Mouse (Mus musculus) common myeloid progenitor, adult 5-6 weeks (primary cell): ENCODE results near the gene Zbtb37. TPM values are rescaled to one million over a fixed set of nuclear protein-coding genes. Genes with fewer than 3 reads are reported as not detected.

Experiments used
- ATAC-seq: replicated peaks from 2 replicates; pipeline ENCODE4 v1.8.0; 2016; ENCODE audit warnings: low read depth, mild to moderate bottlenecking, moderate TSS enrichment, inconsistent platforms; ENCODE audit not compliant: poor library complexity, severe bottlenecking
- total RNA-seq: library from RNA; stranded (forward); fragments of 200-1000, 187-1606 nt; gene quantifications from 2 replicates; pipeline ENCODE4 v1.2.3, GENCODE M21; 2017

The Zbtb37 gene
- 6.5 and 8.7 TPM in 2 replicates for total RNA-seq

DNA sequence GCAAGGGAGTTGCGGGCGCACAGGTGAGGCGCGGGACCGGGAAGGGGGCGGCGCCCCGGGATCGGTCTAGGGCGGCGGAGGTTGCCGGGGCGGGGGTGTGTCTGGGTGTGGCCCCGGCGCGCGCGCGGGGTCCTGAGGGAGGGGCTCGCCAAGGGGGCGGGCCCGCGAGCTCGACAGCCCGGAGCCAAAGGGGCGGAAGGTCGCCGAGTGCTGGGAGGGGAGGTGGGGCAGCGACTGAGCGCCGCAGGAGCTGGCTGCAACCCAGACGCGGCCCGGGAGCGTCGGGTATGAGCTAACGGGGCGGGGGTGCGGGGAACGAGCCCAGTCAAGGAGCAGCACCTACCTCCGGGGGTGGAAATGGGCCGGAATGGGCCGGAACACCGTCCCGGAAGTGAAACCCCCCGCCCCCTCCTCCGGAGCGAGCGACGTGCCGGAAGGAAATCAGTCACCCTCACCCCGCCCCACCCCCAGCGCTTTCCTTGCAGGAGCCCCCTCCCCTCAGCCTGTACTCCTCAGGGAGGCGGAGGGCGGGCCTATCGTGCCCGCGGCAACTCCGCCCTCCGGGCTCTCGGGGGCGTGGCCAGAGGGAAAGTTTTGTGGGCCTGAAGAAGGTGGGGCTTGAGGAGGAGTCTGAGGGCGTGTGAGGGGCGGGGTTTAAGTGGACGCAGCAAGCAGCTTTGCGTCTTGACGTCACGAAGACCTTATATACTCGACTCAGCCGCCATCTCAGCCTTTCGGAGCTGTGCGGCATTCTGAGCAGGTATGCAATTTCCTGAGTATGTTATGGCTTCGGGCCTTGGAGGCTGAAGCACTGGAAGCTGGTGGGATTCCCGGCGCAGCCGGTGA, at the start of gene Zbtb37:
Gene Zbtb37, minus strand, starts transcription at position 415 of the 846 bp plus-strand sequence.
- ATAC-seq = peak; percentile 59

DNA sequence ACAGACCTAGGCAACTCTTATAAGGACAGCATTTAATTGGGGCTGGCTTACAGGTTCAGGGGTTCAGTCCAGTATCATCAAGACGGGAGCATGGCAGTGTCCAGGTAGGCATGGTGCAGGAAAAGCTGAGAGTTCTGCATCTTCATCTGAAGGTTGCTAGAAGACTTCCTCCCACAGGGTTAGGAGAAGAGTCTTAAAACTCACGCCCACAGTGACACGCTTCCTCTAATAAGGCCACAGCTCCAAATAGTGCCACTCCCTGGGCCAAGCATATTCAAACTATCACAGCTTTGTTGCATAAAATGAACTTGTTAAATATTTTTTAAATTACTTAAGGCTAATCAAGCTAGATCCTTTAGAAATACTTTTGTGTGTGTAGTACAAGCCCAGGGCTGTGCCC, 42.6 kb upstream of the Zbtb37 start:
- peak; percentile 53; the same call in 1 of the 2 replicates for ATAC-seq

DNA sequence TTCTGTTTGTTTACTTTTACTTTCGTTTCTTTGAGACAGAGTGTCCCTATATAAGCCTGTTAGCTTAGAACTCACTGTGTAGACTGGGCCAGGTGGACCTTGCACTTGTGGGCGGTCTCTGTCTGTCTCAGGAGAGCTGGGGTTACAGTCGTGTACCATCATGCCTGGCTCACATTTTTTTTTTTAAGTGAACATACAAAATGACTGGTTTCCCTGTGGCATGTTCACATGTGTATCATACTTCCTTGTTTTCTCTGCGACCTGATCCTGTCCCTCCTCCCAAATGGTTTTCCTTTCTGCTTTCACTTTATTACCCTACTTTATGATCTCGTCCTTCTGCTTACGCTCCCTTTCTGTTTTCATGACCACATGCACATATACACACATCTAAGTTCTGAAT, 41.6 kb upstream of the Zbtb37 start:
- ATAC-seq = peak; percentile 68

DNA sequence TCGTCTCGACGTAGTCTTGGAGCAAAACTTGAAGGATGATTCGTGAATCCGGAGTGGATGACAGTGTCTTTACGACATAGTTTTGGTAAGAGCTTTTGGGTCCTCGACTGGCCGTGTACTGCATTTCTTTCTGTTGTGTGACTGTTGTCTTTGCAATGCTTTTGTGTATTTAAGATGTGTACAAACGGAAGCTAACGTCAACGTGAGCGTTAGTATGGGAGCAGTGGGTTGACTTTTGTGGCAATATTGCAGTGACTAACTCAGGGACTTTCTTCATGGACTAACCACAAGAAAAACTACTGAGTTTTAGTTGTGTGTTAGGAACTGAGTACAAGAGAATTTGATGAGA, 36.6 kb upstream of the Zbtb37 start:
- no peak for ATAC-seq

DNA sequence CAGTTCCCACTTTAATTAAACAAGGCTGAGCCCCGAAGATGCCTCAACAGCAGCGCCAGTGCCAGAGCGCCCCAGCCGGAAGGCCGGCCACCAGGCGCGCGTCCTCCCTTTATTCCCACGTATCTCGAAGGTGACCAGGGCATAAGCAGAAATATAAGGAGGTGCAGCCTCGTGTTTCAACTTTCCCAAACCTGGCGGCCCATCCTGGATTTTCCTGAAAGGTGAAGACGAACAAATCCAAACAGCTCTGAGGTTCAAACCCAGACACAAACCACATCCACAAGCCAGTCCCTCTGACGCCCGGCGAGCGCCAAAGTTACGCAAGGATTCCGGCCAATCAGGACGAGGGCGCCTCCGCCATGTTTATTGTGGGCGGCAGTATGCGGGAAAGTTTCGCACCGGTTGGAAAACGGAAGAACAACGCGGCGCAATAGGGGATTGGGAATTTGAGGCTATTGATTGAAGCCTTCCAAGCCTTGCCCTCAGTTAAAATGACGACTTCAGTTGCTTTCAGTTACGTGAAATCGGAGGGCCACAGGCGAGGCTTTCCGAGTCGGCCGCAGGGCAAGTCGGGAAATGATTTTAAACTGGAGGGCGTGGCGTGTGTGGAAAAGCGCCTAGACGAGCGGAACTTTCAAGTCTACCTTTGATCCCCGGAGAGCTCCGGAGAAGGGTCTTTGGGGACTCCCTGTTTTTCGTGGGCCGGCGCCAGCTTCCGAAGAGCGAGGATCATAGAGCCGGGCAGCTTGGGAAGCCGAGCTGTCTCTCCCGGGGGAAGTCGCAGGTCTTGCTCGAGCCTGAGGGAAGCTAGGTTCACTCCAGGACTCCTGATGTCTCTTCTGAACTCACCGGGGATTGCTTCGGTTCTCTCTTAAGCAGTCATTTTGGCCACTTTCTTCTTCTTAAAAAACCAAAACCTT, 36.0 kb upstream of the Zbtb37 start, which contains the start of the genes Dars2 and Cenpl:
Gene Dars2, minus strand, starts transcription at position 307 of the 920 bp plus-strand sequence.
Gene Cenpl, plus strand, starts transcription at position 362 of the 920 bp plus-strand sequence.
- peak; percentile 95 for ATAC-seq

DNA sequence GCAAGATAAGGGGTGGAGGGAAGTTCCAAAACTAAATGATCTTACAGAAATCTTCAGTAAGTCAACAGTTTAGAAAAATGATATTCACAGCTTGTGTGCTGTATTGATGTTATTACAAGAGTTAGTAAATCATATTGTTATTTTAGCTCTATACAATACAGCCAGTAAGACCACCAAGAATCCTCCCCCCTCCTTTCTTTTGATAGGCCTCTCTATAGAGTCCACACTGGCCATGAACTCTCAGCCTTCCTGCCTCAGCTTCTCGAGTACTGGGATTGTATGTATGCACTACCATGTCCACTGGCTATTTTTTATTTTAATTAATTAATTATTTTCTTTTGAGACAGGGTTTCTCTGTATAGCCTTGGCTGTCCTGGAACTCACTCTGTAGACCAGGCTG, 28.7 kb upstream of the Zbtb37 start:
- no peak for ATAC-seq

DNA sequence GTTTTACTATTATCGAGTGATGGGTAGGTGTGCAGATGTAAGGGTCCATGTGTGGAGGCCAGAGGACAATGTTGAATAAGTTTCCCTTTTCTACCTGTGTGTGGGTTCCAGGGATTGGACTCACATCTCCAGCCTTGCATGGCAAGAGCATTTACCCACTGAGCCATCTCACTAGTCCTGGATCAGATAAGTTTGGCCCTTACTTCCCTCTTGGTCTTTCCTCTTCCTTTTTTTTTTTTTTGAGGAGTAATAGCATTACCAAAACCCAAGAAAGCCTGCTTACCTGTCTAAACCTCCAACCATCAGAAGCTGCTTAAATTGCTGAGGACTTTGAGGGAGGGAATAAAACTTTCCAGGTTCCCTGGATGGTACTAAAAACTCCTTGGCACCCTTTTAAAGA, 22.5 kb upstream of the Zbtb37 start:
- ATAC-seq = no peak

DNA sequence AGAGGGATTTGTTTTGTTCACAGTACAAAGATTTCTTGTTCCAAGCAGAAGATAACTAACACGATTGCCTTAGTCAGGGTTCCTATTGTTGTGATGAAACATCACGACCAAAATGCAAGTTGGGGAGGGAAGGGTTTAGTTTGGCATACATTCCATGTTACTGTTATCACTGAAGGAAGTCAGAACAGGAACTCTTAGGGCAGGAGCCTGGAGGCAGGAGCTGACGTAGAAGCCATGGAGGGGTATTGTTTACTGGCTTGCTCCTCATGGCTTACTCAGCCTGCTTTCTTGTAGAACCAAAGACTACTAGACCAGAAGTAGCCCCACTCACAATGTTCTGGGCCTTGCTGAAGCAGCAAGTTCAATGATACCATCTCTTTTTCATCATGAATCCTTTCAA, 12.3 kb upstream of the Zbtb37 start:
- ATAC-seq = no peak

DNA sequence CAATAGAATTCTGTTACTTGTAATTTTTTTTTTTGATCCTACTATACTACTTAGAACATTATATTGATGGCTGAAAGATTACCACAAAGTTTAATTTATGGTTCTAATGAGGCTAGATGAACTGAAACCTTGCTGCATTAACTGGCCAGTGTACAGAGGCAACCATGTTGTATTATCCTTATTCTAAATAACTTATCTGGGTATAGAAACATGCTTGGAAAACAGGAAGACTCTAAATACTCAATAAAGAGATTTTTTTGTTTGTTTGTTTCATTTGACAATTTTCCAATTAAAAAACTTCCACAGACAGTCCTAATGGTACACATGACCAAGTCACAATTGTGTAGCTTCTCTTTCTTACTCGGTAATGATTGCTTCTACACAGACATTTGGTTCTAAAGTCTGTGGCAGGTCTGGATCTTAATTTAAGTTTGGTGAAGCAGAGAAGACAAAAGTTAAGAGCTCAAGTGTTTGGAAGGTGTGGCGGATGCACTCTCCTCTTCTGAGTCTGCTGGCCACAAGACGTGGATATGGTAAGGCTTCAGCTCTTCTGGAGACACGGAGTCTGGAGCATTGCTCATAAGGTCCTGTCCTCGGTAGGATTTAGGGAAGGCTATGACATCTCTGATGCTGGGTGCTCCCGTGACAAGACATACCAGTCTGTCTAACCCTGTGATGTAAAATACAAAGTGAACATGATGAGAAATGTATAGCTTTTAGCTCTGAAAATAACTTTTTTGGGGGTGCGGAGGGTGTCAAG, 6.8 kb upstream of the Zbtb37 start:
- no peak for ATAC-seq

DNA sequence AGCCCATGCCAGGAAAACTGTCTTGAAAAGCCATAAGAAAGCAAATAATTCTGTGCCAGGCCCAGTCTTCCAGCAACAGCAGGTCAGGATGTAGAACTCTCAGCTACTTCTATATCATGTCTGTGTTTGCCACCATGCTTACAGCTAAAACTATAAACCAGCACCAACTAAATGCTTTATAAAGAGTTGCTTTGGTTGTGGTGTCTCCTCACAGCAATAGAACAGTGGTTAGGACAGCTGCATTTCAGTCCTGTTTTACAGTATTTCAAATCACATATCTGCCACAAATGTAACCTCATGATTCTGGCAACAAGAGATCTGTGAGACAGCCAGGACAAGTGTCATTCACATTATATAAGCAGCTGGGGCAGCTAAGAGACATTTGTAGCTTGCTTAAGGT, 6.2 kb upstream of the Zbtb37 start:
- ATAC-seq = no peak; the same call in 1 of the 2 replicates

DNA sequence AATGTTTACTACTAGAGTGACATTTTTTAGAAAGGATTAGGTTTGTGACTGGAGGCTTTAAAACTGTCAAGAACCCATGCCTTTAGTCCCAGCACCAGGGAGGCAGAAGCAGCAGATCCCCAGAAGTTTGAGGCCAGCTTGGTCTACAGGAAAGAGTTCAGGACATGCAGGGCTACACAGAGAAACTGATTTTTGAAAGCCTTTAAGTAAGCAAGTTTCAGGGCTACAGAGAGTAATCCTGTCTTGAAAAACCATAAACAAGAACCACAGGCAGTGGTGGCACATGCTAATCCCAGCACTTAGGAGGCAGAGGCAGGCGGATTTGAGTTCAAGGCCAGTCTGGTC, 5.7 kb upstream of the Zbtb37 start:
- no peak; the same call in 1 of the 2 replicates for ATAC-seq

DNA sequence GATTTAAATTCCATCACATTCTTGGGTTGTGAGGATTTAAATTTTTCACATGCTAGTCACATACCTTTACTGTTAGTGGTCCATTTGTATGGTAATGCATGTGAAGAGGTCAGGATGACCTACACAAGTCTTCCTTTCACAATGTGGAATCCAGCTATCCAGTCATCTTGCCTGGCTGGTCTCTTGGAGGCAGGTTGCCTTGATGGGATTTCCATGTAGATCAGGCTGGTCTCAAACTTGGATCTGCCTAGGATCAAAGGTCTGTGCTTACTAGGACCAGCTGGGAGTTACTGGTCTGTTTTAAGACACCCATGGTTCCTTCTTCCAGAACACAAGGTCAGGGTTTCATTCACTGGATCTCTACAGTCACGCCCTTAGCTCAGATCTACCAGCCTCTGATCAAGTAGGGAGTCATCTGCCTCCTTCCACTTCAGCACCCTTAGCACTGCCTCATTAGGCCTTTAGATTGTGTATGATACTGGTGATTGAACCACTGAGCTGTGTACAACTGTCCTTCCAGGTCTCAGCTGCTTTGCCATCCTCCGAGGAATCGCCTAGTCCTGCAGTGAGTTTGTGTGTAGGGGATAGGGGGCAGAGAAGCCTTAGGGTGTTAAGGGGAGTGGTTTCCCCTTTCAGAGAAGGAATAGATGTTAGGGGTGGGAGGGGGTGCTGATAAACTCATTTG, 5.2 kb upstream of the Zbtb37 start:
- peak; percentile 27 for ATAC-seq

DNA sequence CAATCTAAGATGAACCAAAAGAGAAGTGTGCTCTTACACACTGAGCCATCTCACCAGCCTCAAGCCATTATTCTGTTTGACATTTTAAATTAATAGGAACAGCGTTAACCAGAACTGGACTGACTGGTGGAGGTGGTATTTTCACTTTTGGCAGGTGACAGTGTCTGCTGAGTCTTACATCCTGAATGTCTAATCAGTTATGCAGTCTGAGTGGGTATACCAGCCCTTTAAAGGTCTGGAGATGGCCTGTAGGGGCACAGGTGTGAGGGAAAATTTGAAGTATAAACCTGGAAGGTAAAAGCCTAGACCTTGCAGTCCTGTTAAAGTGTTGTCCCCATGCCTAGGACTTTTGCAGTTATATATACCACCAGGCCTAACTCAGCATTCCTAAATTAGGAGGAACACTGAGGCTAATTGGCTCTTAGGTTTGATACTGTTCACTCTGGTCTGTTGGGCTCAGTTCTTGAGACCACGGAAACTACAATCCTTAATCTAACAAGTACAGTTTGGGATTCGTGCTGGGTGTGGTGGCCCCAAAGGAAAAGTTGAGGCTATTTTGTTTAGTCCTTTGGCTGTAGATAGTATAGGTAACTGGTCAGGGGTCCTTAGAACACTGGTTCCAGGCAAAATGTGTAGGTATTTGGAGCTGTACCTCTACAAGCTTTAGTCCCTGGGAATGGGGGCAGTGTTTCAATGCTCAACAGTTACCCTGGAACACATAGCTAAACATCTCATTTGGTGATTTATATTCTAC, 4.5 kb upstream of the Zbtb37 start:
- no peak; the same call in 1 of the 2 replicates for ATAC-seq

DNA sequence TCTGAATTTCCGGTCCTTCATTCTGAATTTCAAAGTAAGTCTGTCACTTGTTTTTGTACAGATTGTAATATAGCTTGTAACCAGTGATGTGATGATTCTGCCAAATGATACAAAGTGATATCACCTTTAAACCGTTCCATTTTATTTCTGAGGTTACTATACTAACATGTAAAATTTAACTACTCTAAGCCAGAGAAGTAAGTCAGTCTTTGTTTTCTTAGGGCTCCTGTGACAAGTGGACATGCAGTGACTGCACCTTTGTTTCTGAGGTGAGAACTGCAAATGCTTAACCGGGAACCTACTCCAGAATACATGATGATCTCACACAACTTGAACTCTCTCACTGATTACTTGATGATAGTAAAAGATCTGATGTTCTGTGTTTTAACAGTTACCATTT, 3.4 kb upstream of the Zbtb37 start:
- no peak for ATAC-seq

DNA sequence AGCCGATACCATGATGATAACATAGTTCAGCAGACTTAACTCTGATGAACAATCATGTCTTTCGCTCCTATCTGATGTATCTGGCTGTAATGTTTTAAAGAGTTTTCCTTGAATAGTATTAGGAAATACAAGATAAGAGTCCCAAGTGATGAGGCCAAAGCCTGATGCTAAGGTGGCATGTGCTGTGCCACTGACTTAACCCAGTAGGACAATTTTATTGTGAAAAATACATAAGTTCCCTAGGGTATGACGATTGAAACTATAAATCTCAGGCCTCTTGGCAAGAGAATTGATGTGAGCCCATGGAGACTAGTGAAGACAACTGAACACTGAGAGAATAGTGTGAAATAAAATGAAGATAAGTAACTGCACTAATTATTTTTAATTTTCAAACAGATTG, 3.0 kb upstream of the Zbtb37 start:
- ATAC-seq = no peak

DNA sequence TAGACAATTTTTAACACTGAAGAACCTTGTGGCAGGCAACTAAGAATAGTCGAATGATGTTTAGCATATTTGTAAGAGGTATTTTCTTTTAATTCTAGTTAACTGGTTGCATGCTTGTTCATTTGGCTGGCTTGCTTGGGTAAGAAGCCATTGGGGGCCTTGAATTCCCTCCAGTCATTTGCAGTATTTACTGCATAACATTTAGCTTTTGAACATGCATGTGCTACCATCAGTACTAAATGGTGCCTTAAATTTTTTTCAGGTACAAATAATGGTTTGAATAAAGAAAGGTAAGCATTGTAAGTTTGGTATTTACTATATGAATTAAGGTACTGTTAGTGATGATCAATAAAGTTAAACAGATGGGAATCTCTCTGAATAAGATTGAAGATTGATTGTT, 2.4 kb upstream of the Zbtb37 start:
- no peak for ATAC-seq

DNA sequence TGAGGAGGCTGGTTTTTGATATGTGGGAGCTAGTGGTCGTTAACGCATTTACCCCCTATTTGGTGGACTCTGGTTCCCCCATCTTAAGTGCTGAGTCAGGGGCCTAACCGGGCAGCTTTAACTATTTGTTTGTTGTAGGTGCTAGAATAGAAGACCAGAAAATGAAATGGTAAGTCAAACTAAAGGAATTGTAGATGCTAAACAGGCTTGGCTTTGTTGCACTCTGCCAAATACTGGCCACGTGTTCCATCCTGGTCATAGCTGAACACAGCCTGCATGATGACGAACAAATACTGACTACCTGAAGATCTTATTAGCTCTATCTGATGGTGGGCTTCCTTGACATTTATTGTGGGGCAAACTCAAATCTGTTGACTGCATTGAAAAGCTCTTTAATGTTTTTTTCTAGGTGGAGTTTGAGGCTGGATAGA, 1.8 kb upstream of the Zbtb37 start:
- no peak for ATAC-seq

DNA sequence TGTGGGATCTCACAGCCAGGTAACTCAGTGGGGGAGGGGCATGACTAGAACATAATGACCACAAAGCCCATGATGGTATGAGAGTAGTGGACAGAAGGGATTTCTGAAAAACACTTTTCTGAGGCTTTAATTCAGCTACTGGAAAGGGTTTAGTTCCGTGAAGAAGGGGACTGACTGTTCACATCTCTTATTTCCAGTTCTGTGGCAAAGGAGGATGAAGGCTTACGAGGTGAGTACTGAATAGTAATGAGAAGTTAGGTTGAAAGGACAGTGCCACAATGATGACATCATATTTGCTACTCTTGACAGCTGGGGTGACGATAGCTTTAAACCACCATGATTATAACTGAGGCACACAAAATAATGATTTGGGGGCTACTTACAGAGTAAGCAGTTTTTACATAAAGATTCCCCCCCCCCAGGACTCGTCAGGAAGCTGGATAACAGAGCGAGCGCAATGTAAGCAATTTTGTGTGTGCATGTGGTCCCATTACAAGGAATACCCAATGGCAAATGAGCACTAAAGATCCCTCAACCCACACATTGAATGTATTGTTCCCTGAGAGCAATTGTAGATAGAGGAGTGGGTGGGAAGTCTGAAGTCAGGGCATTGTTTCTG, 1.2 kb upstream of the Zbtb37 start:
- ATAC-seq = no peak
